Mouse (Mus musculus): ENCODE results near the gene Efemp1. TPM values are rescaled to one million over a fixed set of nuclear protein-coding genes. Genes with fewer than 3 reads are reported as not detected.

Efemp1 gene
- total RNA-seq, 1 experiment from 2014 or later: not detected

- no peak for ATAC-seq (replicated peaks in 1 of 2; ENCODE audit: insufficient read depth in 1 of 2, low FRiP score in 2 of 2, low TSS enrichment in 1 of 2, low read depth in 1 of 2, poor library complexity in 2 of 2, severe bottlenecking in 2 of 2)
These were observed 51.6 kb downstream of the Efemp1 start for GRCm38 (mm10) chr11:28904596-28904995.

GRCm38 (mm10) chr11:28906288-28906687 is 53.3 kb downstream of the Efemp1 start:
- ATAC-seq (replicated peaks in 1 of 2; ENCODE audit: insufficient read depth in 1 of 2, low FRiP score in 2 of 2, low TSS enrichment in 1 of 2, low read depth in 1 of 2, poor library complexity in 2 of 2, severe bottlenecking in 2 of 2): no peak

GRCm38 (mm10) chr11:28908908-28909545 is 56.0 kb downstream of the Efemp1 start:
- ATAC-seq (replicated peaks in 1 of 2; ENCODE audit: insufficient read depth in 1 of 2, low FRiP score in 2 of 2, low TSS enrichment in 1 of 2, low read depth in 1 of 2, poor library complexity in 2 of 2, severe bottlenecking in 2 of 2): no peak

- ATAC-seq (replicated peaks in 1 of 2; ENCODE audit: insufficient read depth in 1 of 2, low FRiP score in 2 of 2, low TSS enrichment in 1 of 2, low read depth in 1 of 2, poor library complexity in 2 of 2, severe bottlenecking in 2 of 2): no peak
These were observed 59.6 kb downstream of the Efemp1 start for GRCm38 (mm10) chr11:28912469-28913138.

- no peak for ATAC-seq (replicated peaks in 1 of 2; ENCODE audit: insufficient read depth in 1 of 2, low FRiP score in 2 of 2, low TSS enrichment in 1 of 2, low read depth in 1 of 2, poor library complexity in 2 of 2, severe bottlenecking in 2 of 2)
These were observed 81.4 kb downstream of the Efemp1 start for GRCm38 (mm10) chr11:28934449-28934848.

- no peak for ATAC-seq (replicated peaks in 1 of 2; ENCODE audit: insufficient read depth in 1 of 2, low FRiP score in 2 of 2, low TSS enrichment in 1 of 2, low read depth in 1 of 2, poor library complexity in 2 of 2, severe bottlenecking in 2 of 2)
These were observed 86.6 kb downstream of the Efemp1 start for GRCm38 (mm10) chr11:28939651-28940050.

GRCm38 (mm10) chr11:28951586-28952210 is 98.7 kb downstream of the Efemp1 start:
- ATAC-seq (replicated peaks in 1 of 2; ENCODE audit: insufficient read depth in 1 of 2, low FRiP score in 2 of 2, low TSS enrichment in 1 of 2, low read depth in 1 of 2, poor library complexity in 2 of 2, severe bottlenecking in 2 of 2): no peak

- ATAC-seq (replicated peaks in 1 of 2; ENCODE audit: insufficient read depth in 1 of 2, low FRiP score in 2 of 2, low TSS enrichment in 1 of 2, low read depth in 1 of 2, poor library complexity in 2 of 2, severe bottlenecking in 2 of 2): no peak
These were observed 101.8 kb downstream of the Efemp1 start for GRCm38 (mm10) chr11:28954673-28955304.

- ATAC-seq (replicated peaks in 1 of 2; ENCODE audit: insufficient read depth in 1 of 2, low FRiP score in 2 of 2, low TSS enrichment in 1 of 2, low read depth in 1 of 2, poor library complexity in 2 of 2, severe bottlenecking in 2 of 2): no peak
These were observed 102.3 kb downstream of the Efemp1 start for GRCm38 (mm10) chr11:28955305-28955701.

GRCm38 (mm10) chr11:28961381-28961780 is 108.4 kb downstream of the Efemp1 start:
- no peak for ATAC-seq (replicated peaks in 1 of 2; ENCODE audit: insufficient read depth in 1 of 2, low FRiP score in 2 of 2, low TSS enrichment in 1 of 2, low read depth in 1 of 2, poor library complexity in 2 of 2, severe bottlenecking in 2 of 2)
